Mouse (Mus musculus) liver, postnatal 0 days (tissue): ENCODE results near the gene Tfcp2. TPM values are rescaled to one million over a fixed set of nuclear protein-coding genes. Genes with fewer than 3 reads are reported as not detected.
A peak's percentile ranks its signal among the peaks of the same experiment; 100 is the strongest.

Source experiments
- ATAC-seq: fragments of 200-750 bp; cut with Nextera tagmentation; 2 replicates; pipeline ENCODE4 v1.8.0; 2017; ENCODE audit warnings: mild to moderate bottlenecking, moderate library complexity
- DNase-seq: peaks from one replicate; pipeline ENCODE4 v3.0.0-alpha.2; 2016
- H3K27ac ChIP-seq: fragments of 300-500 bp; sonication (generic); 2 replicates; pipeline ENCODE4 v1.5.1; 2014; ENCODE audit warnings: antibody characterized with exemption, moderate library complexity, mild to moderate bottlenecking, low read depth
- H3K27me3 ChIP-seq: fragments of 300-500 bp; sonication (generic); 2 replicates; pipeline ENCODE4 v1.6.1; 2014; ENCODE audit warnings: low read length, control low read depth, mixed read lengths; ENCODE audit not compliant: insufficient read depth
- H3K36me3 ChIP-seq: fragments of 300-500 bp; sonication (generic); replicated peaks from 2 replicates; pipeline ENCODE4 v1.6.1; 2014; ENCODE audit warnings: mild to moderate bottlenecking, control low read depth, low read length, moderate library complexity, mixed read lengths; ENCODE audit not compliant: insufficient read depth
- H3K4me1 ChIP-seq: fragments of 300-500 bp; sonication (generic); 2 replicates; pipeline ENCODE4 v1.6.1; 2014; ENCODE audit warnings: antibody characterized with exemption, mild to moderate bottlenecking, control low read depth; ENCODE audit not compliant: insufficient read depth
- H3K4me2 ChIP-seq: fragments of 300-500 bp; sonication (generic); 2 replicates; pipeline ENCODE4 v1.6.1; 2014; ENCODE audit warnings: low read depth, mild to moderate bottlenecking, low read length, moderate library complexity, mixed read lengths
- H3K4me3 ChIP-seq: fragments of 300-500 bp; sonication (generic); 2 replicates; pipeline ENCODE4 v1.5.1; 2014; ENCODE audit warnings: low read depth, low read length
- H3K9ac ChIP-seq: fragments of 300-500 bp; sonication (generic); replicated peaks from 2 replicates; pipeline ENCODE4 v1.6.1; 2014; ENCODE audit warnings: mild to moderate bottlenecking, moderate library complexity
- H3K9me3 ChIP-seq: fragments of 300-500 bp; sonication (generic); 2 replicates; pipeline ENCODE4 v1.6.1; 2016; ENCODE audit warnings: mild to moderate bottlenecking, control low read depth, low read length, mixed read lengths
- CTCF ChIP-seq: sonication (generic); IDR thresholded peaks from 2 replicates; pipeline ENCODE4 v1.5.1; 2016; ENCODE audit warnings: antibody characterized with exemption, low read depth
- EP300 ChIP-seq: IDR thresholded peaks from 2 replicates; pipeline ENCODE4 v1.6.1; 2016; ENCODE audit warnings: antibody characterized with exemption, low read depth, mild to moderate bottlenecking
- WGBS: fragments of 180-500 bp; shearing (Covaris S2); extraction: QIAGEN DNeasy Blood & Tissue Kit; methylation state at CpG from one replicate; pipeline ENCODE4 v1.1.7; 2014; ENCODE audit not compliant: insufficient replicate concordance; 5-methylcytosine and 5-hydroxymethylcytosine counted together
- polyA plus RNA-seq: library from polyadenylated mRNA; unstranded; fragments of >200 nt; fragmentation: Nextera tagmentation; extraction: Ambion mirVana; gene quantifications from 2 replicates; pipeline ENCODE4 v1.2.1, GENCODE M21; 2015

The Tfcp2 gene
- polyA plus RNA-seq, 1 experiment from 2014 or later = 4.0 TPM

GRCm38 (mm10) chr15:100458055-100458454, 93.8 kb downstream of the Tfcp2 start:
- H3K27ac ChIP-seq = no peak overlapping the region
- H3K27me3 ChIP-seq = no peaks in the 10 kb centered on the region
- H3K4me3 ChIP-seq = no peak overlapping the region
- H3K4me2 ChIP-seq = no peak overlapping the region
- H3K9me3 ChIP-seq = no peaks in the 10 kb centered on the region
- ATAC-seq = peak; percentile 19; the same call in 1 of the 2 replicates
- no peak overlapping the region for H3K9ac ChIP-seq
- peak; percentile 80 for TF ChIP-seq CTCF
- TF ChIP-seq EP300 = no peak
- peak; percentile 84 for DNase-seq
- 26% methylated on average over 10 of the region's 10 CpGs for WGBS
- H3K4me1 ChIP-seq = peaks cover 11% of the 10 kb centered on the region
- H3K36me3 ChIP-seq = no peaks in the 10 kb centered on the region

- Histone ChIP-seq H3K9ac (no peak overlapping the region), H3K36me3 (no peaks in the 10 kb centered on the region), H3K9me3 (no peaks in the 10 kb centered on the region), H3K27me3 (no peaks in the 10 kb centered on the region), H3K4me2 (peak overlapping the region; percentile 43; the same call in 1 of the 2 replicates), H3K4me1 (peaks cover 11% of the 10 kb centered on the region), H3K27ac (no peak overlapping the region), H3K4me3 (no peak overlapping the region)
- ATAC-seq = peak; percentile 56
- no peak for TF ChIP-seq EP300
- TF ChIP-seq CTCF = peak; percentile 98
- peak; percentile 87 for DNase-seq
- WGBS = 7% methylated on average over 17 of the region's 17 CpGs
These were observed 94.5 kb downstream of the Tfcp2 start for GRCm38 (mm10) chr15:100457340-100457739.

GRCm38 (mm10) chr15:100456356-100456991, 95.3 kb downstream of the Tfcp2 start:
- Histone ChIP-seq H3K27me3 (no peaks in the 10 kb centered on the region), H3K4me2 (no peak overlapping the region), H3K36me3 (no peaks in the 10 kb centered on the region), H3K9ac (no peak overlapping the region), H3K9me3 (no peaks in the 10 kb centered on the region), H3K27ac (no peak overlapping the region), H3K4me1 (peaks cover 11% of the 10 kb centered on the region), H3K4me3 (no peak overlapping the region)
- WGBS = 71% methylated on average over 7 of the region's 7 CpGs
- ATAC-seq = no peak
- DNase-seq = no peak
- TF ChIP-seq EP300 (no peak), CTCF (no peak)

DNA sequence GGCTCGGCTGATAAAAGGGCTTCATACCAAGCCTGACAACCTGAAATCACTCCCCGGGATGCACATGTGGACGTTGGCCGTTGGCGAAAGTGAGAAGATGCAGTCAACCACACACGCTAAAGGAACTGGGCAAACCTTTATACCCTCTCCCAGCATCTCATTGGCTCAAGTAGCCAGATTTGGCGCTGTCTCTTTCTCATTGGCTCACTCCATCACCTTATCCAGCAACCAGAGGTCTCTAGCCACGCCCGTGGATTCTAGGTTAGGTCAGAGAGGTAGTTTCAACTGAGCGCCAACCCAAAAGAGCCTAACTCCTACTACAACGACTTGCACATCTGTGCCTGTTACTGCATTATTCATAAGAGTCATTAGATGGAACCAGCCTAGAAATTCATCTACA, 99.3 kb downstream of the Tfcp2 start:
- Histone ChIP-seq H3K27ac (no peak overlapping the region), H3K27me3 (no peaks in the 10 kb centered on the region), H3K4me2 (no peak overlapping the region), H3K36me3 (no peaks in the 10 kb centered on the region), H3K4me1 (no peaks in the 10 kb centered on the region), H3K4me3 (no peak overlapping the region), H3K9me3 (no peaks in the 10 kb centered on the region), H3K9ac (no peak overlapping the region)
- DNase-seq (no peak), ATAC-seq (no peak)
- 70% methylated on average over 11 of the region's 11 CpGs for WGBS
- TF ChIP-seq EP300 = no peak
- no peak for TF ChIP-seq CTCF

GRCm38 (mm10) chr15:100451245-100451644, 100.6 kb downstream of the Tfcp2 start:
- ATAC-seq (no peak), DNase-seq (no peak)
- H3K4me3 ChIP-seq = no peak overlapping the region
- no peaks in the 10 kb centered on the region for H3K9me3 ChIP-seq
- TF ChIP-seq EP300 (no peak), CTCF (no peak)
- H3K4me2 ChIP-seq = no peak overlapping the region
- WGBS = 84% methylated on average over 16 of the region's 16 CpGs
- no peak overlapping the region for H3K27ac ChIP-seq
- no peak overlapping the region; the same call in 1 of the 2 replicates for H3K9ac ChIP-seq
- H3K27me3 ChIP-seq = no peaks in the 10 kb centered on the region
- H3K36me3 ChIP-seq = no peaks in the 10 kb centered on the region
- no peaks in the 10 kb centered on the region for H3K4me1 ChIP-seq

DNA sequence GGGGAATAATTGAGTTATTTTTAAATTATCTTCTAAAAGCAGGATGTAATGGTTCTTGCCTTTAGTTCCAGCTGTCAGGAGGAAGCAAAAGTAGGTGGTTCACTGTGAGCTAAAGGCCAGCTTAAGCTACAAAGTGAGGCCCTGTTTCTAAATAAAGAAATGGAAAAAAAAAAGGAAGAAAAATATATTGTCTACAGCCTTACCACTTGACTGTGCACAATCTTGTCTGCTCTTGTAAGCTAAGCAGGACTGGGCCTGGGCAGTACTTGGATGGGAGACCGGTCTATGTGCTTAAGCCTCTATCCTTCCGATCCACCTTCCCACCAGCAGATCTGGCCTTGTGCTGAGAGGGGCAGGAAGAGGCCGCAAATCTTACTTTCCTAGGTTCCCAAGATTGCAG, 102.3 kb downstream of the Tfcp2 start:
- TF ChIP-seq EP300 (no peak), CTCF (no peak)
- Histone ChIP-seq H3K9ac (no peak overlapping the region), H3K4me1 (no peaks in the 10 kb centered on the region), H3K4me3 (no peak overlapping the region), H3K27ac (no peak overlapping the region), H3K4me2 (no peak overlapping the region), H3K9me3 (no peaks in the 10 kb centered on the region), H3K27me3 (no peaks in the 10 kb centered on the region), H3K36me3 (no peaks in the 10 kb centered on the region)
- no peak for ATAC-seq
- no peak for DNase-seq
- 90% methylated on average over 3 of the region's 3 CpGs for WGBS

- DNase-seq (no peak), ATAC-seq (no peak)
- Histone ChIP-seq H3K9me3 (no peaks in the 10 kb centered on the region), H3K4me1 (peaks cover 7% of the 10 kb centered on the region), H3K27me3 (no peaks in the 10 kb centered on the region), H3K4me2 (no peak overlapping the region), H3K27ac (no peak overlapping the region), H3K9ac (no peak overlapping the region), H3K4me3 (no peak overlapping the region), H3K36me3 (no peaks in the 10 kb centered on the region)
- TF ChIP-seq CTCF = 0 out of 2 replicates have a peak, but pooled peaks have one; percentile 15
- TF ChIP-seq EP300 = no peak
- 83% methylated on average over 4 of the region's 4 CpGs for WGBS
These were observed 103.2 kb downstream of the Tfcp2 start for GRCm38 (mm10) chr15:100448572-100448971.

Other genes starting within 250 kb of the Tfcp2 start
- gene Mettl7a1, start 247.9 kb downstream of the Tfcp2 start, polyA plus RNA-seq = 9.7 and 12.4 TPM in 2 replicates
- gene Mettl7a3, start 217.1 kb downstream of the Tfcp2 start, polyA plus RNA-seq = not detected in 2 replicates
- 0.12 and 0.15 TPM in 2 replicates for gene Methig1, start 198.9 kb downstream of the Tfcp2 start, polyA plus RNA-seq
- not detected in 2 replicates for gene Mettl7a2, start 198.8 kb downstream of the Tfcp2 start, polyA plus RNA-seq
- gene Higd1c, start 187.5 kb downstream of the Tfcp2 start, polyA plus RNA-seq = not detected in 2 replicates
- 0.04 TPM in 1 of 2 replicates, not detected in the other for gene Gm5475, start 129.9 kb downstream of the Tfcp2 start, polyA plus RNA-seq
- gene Slc11a2, start 126.9 kb downstream of the Tfcp2 start, polyA plus RNA-seq = 15.0 and 16.3 TPM in 2 replicates
- gene Letmd1, start 83.0 kb downstream of the Tfcp2 start, polyA plus RNA-seq = 14.4 and 16.3 TPM in 2 replicates
- 0.89 and 1.1 TPM in 2 replicates for gene Csrnp2, start 56.5 kb downstream of the Tfcp2 start, polyA plus RNA-seq
- 0.74 and 0.79 TPM in 2 replicates for gene Pou6f1, start 48.0 kb upstream of the Tfcp2 start, polyA plus RNA-seq
- 145 and 146 TPM in 2 replicates for gene Dazap2, start 63.3 kb upstream of the Tfcp2 start, polyA plus RNA-seq
- 21.7 and 24.8 TPM in 2 replicates for gene Smagp, start 84.9 kb upstream of the Tfcp2 start, polyA plus RNA-seq
- gene Bin2, start 117.5 kb upstream of the Tfcp2 start, polyA plus RNA-seq = 16.2 and 20.3 TPM in 2 replicates
- 29.5 and 31.5 TPM in 2 replicates for gene Cela1, start 135.9 kb upstream of the Tfcp2 start, polyA plus RNA-seq
- gene Galnt6, start 177.4 kb upstream of the Tfcp2 start, polyA plus RNA-seq = 1.3 and 1.6 TPM in 2 replicates
- gene Slc4a8, start 209.7 kb upstream of the Tfcp2 start, polyA plus RNA-seq = 1.0 and 1.1 TPM in 2 replicates